Mouse (Mus musculus) gastrocnemius, postnatal 36 days (tissue): Measurements from ENCODE around the gene Gm10521. TPM values are rescaled to one million over a fixed set of nuclear protein-coding genes. Genes with fewer than 3 reads are reported as not detected.
"Not testable (repeated sequence)": the region's sequence is repeated elsewhere in the genome, so short reads cannot be mapped to it uniquely, and the experiment has no call there.

Experiments used
- DNase-seq, 2 experiments: peaks; one replicate each; pipeline ENCODE4 v3.0.0; 2022
- intact Hi-C: fragments of 180-260 bp; cut with DNase I; formaldehyde crosslinking; loops from one replicate; pipeline ENCODE4 v1.15.1; 2025
- long read RNA-seq, 2 experiments: library from polyadenylated mRNA; stranded (forward); transcript quantifications; one replicate each; pipeline ENCODE4 v2.0.0; 2021
- total RNA-seq, 2 experiments: library from RNA; stranded (reverse); gene quantifications; 2 replicates each; pipeline ENCODE4 v1.2.3; 2021

The Gm10521 gene
- not detected for total RNA-seq
- long read RNA-seq, experiment 1, result 0 reads
- long read RNA-seq, experiment 2, result 0 reads

DNA sequence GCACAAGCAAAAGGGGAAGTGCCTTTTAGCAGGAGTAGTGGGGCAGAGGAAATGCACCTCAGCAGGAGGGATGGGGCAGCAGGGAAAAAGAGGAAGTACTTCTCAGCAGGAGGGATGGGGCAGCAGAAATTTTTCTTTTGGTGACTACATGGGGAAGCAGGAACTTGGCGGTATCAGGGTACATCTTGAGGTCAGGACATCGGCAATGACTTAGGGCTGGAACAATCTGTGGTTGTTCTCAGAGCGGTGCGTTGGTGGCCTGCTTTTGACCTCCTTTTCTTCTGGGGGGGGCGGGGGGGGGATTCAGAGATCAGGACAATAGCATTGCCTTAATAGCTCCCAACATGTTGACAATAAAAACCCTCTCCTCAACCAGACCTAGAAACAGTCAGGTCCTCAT, at the start of gene Gm10521:
Gene Gm10521, plus strand, starts transcription at position 301 of the 400 bp plus-strand sequence.
- DNase-seq, intact Hi-C loops: not testable (repeated sequence)

DNA sequence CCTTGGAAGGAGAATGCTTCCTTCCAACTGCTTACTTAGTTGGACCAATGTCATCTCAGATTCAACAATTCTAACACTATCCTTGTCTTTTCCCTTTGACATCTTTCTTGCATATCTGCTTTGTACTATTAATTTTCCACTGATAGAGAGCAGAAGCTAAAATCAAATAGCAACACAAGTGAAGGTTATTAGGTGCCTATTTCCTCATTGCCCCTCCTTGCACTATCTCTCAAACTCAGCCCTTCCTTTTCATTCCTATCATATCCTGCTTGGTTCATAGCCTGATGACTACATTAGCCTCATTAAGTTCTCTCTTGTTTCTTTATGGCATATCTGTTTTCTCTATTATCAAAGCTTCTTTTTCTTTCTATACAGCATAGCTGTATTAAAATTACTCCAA, 47.3 kb upstream of the Gm10521 start:
- intact Hi-C loops, result no loop called here

DNA sequence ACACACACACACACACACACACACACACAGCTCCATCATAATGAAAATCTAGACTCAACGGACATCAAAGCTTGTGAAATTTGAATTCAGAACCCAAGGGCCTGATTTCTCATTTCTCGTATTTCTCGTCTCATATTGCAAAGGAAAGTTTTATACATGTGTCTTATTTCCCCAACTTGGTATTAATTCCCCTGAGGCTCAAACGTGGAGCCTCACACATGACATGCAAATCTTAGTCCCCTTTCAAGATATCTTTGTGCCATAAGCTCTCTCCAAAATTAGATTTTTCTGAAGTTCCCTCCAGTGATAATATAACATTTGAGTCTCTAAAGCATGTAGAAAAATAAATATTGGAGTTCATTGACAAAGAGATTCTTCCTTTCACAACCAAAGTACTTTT, 46.7 kb upstream of the Gm10521 start:
- no peak for DNase-seq
- intact Hi-C loops, result no loop called here

More for the DNA sequence above, 47.3 kb upstream of the Gm10521 start:
- DNase-seq, result no peak

DNA sequence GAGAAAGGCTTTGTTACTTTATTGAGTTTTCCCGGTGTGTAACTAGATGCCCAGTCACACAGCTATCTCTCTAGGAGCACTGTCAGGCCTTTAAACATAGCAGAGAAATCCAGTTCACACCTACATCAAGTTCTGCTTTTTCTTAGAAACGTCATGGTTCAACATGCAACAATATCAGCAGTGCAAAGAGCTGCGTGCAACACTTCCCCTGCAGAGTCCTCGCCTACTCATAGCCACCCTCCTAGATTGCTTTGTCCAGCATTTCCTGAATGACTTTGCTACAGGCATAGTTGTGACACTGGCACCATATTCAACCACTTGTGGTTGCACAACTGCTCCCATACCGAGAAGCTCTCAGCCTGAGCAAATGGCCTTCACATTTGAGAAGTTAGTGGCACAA, 46.0 kb upstream of the Gm10521 start:
- DNase-seq, result no peak

DNA sequence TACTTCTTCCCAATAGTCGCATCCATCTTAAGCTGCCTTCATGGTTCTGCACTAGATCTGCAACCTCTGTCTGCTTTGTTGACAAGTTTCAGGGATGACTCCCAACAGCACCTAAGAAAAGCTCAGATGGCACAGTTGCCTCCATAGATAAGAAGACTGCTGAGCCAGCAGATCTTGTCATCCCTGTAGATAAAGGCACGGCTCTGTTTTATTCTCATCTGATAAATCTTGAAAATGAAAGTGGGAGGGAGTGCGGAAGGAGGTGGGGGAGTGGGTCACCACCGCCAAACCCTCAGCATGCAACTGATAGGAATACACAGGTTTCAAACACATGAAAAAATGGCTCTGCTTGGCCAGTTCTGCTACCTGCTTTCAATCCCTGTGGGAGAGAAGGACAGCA, 30.0 kb upstream of the Gm10521 start:
- no peak for DNase-seq
- intact Hi-C loops, result no loop called here

More for the DNA sequence above, 46.0 kb upstream of the Gm10521 start:
- intact Hi-C loops, result no loop called here

DNA sequence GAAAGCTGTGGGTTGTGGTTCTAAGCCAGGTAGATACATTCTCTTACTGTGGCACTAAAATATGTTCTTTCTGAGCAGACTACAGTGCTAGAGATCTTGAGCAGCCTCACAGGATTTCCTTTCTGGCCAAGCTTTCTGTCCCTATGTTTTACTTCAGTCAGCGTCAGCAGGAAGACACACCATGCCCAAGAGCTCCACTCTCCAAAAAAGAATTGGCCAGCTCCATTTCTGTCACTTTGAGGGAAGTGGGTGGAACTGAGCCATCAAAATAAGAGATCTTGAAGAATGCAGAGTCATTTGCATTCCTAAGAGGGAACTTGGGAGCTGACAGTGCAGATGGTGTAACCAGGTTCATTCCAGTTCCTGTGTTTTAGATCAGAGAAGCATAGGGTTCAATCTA, 8.5 kb upstream of the Gm10521 start:
- DNase-seq, result no peak
- intact Hi-C loops, result no loop called here

DNA sequence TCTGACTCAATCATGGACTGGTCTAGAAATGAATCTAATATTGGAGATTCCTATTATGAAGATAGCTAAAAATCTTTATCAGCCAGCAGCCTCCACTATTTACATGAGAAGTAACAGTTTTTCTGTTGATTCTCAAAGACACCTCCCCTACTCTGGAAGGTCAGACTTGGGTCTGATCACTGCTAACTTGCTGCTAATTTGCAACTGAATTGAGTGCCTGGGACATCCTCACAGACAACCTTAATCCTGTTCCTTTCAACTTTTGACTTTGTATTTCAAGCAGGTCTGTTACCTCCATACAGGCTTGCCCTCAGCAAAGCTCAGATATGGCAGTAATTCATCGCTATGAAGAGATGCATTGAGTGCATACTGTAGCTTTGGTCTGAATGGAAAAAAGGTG, 8.5 kb downstream of the Gm10521 start:
- intact Hi-C loops, result no loop called here
- DNase-seq, result no peak

DNA sequence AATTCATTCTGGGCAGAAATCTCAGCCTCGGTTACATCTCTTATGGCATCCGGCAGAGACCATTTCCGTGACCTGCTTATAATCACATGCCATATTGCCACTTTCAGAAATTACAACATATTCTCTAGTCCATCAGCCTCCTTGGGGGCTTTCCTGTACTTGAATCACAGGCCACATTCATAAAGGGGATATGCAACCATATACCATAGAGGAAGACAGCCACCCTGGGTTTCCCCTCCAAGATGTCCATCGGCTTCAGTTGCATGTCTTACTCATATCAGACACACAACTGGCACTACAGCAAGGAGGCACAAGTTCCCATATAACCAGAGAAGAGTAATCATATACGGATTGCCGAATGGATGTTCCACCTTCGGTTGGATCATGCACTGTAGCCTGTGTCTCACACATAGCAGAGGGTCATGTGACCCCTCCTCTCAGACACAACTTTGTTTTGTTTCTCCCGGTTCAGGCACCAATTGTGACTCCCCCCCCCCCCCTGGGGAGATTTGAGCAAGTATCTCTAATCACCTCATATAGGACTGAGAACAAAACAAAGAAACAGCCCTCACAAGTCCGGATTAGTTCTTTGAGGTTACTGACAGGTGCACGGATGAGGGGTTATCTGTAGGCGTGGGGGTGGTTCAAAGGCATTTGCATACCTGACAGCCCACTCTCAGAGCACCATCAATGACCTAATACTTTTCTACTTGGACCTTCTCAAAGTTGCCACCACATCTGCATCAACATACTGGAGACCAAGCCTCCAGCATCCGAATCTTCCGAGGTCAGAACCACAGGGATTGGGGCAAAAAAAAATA, 20.4 kb downstream of the Gm10521 start:
- DNase-seq, result no peak
- intact Hi-C loops, result no loop called here

DNA sequence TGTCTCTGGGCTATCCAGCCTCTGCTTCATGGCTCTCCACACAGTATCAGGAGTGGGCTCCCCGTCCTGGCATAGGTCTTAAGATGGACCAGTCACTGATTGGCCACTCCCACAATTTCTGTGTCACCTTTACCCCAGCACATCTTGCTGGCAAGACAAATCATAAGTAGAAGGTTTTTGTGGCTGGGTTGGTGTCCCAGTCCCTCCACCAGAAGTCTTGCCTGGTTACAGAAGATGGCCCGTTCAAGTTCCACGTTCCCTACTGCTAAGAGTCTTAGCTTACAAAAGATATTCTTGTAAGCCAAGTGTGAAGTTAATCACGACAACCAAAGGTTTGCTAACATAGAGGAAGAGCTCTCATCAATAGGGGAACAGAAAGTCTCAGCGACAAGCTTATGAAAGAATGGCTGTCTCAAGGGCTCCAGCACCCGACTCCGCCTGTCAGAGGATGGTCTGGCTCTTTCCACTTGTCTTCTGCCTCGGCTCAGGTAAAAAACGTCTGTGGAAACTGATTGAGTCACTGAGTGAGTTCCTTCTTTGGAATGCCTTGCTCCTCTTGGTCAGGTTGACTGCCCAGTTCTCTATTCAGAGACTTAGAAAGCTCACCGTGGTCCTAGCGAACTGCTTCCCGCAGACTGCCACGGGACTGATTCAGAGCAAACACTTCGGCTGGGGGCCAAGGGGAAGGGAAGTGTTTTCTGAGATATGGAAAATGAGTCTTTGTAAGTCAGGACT, 22.0 kb downstream of the Gm10521 start, which contains the start of gene Slamf6:
Gene Slamf6, plus strand, starts transcription at position 211 of the 735 bp plus-strand sequence.
- DNase-seq, result no peak
- intact Hi-C loops, result no loop called here

DNA sequence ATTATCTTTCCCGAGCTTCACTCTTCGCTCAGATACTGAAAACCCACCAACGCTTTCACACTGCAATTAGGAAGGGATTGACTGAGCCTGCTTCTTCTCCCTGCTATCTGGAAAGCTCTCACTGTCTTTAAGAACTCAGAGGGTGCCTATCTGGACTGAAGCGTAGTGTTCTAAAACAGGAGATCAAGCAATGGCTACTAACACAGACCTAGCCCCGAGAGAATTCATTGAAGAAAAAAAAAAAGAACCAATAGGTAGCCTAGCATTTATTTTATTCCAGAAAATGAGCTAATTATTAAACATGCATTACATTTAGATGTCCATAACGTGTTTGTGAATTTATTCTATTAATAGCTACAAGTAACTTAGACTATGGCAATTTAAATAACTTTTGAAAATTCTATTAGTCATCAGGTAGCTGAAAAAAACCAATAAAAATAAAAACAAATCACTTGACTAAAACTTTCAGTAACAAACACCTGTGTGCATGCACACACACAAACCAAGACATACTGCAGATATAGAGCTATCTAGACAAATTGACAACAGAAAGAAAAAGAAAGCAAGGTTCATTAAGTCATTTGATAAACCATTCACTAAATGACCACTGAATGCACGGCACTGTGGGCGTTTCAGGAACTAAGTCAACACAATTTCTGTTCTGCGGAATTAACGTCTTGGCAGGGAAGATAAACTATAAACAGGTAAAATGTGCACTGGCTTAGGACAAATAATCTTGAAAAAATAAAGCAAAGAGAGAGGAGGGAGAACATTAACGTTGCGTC, 22.9 kb downstream of the Gm10521 start:
- intact Hi-C loops, result no loop called here
- DNase-seq, result no peak

DNA sequence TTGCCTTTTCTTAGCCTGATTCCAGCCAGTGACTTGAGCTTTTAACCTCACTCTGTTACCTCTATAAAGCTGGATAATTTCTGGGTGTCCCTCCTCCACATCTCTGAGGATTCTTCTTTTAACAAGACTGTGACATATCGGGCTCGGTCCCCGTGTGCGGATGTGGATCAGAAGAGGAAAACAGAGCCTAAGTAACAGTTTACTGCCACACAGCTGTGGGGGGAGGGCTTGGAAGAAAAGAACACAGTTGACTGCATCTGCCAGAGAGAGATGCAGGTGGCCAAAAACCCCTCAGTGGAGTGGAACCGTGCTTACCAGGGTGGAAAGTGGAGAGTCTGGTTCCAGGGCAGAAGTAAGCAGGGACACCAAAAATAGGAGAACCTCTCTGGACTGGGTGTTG, 23.7 kb downstream of the Gm10521 start:
- no peak for DNase-seq
- intact Hi-C loops, result no loop called here

DNA sequence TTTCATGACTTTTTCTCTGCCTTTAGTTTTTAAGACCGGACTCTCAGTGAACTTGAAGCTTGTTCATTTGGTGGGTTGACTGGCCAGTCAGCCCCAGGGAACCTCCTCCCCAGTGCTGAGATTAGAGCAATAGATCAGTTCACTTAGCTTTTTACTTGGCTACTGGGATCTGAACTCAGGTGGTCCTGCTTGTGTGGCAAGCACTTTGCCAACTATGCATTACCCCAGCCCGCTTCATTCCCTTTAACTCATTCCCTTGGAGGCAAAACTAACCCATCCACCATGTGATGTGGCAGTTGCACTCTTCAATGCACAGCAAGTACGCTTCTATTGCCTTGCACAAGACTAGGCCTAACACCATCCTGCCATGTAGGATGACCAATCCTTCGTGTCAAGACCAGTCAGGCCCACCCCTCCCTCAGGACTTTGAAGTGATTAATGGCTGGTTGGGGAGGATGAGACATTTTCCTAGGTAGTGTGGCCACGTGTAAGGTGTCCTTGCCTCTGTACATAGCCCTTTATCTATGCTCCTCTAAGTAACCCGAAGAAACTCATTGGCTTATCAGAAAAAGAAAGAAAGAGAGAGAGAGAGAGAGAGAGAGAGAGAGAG, 24.5 kb downstream of the Gm10521 start:
- DNase-seq, result no peak
- intact Hi-C loops, result no loop called here

DNA sequence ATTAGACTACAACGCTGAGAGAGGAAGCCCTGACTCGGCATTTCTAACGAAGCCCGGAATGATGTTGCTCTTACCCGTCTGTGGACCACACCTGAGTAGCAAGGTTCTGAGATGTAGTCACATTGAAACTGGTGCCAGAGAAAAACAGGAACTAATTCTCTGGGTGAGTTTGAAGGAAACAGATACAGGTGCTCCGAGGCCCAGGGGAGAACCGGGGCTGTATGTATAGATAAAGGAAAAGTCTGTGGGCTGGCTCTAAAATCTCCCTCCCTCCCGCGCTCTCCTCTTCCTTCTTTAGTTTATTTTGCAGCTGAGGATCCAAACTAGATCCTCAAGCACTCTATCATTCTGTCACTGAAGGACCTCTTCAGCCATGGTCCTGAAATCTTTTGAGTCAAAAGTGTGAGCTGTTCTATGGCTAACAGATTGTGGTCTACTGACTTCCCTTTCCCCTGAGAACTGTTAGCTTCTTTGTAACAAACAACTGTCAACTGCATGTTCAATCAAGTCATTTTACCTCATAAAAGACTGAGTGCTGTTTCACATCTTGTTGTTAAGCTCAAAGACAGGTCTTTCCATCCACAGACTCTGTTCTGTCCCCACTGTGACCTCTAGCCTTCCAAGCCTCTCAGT, 25.6 kb downstream of the Gm10521 start:
- DNase-seq, result no peak
- intact Hi-C loops, result no loop called here

DNA sequence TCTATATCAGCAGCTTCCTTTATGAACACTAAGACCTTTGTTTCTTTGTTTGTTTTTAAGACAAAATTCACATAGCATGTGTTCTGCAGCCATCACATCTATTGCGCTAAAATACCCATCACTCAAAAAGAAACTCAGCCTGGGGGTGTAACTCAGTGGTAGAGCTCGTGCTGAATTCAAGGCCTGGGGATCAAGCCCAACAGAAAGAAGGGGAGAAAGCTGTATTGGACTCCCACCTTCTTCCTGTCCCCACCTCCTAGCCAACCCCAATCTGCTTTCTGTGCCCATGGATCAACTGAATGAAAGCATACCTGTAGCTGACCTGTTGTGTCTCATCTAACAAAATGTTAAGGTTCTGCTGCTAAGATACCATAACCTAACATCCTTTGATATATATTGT, 26.2 kb downstream of the Gm10521 start:
- DNase-seq, result no peak
- intact Hi-C loops, result no loop called here

DNA sequence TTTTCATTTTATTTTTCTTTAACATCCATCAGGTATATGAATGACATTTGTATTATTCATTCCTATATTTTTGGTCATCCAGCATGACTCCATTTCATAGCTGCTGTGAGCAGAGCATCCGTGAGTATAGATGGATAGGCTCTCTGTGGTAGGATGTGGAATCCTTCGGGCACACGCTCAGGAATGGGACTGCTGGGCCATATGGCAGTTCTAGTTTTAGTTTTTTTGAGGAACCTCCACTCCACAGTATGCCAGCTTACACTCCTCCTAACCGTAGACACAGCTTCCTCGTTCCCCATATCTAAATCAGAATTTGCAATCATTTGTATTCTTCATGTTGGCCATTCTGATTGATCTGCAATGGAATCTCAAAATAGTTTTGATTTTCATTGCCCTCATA, 27.4 kb downstream of the Gm10521 start:
- DNase-seq, result no peak
- intact Hi-C loops, result no loop called here

DNA sequence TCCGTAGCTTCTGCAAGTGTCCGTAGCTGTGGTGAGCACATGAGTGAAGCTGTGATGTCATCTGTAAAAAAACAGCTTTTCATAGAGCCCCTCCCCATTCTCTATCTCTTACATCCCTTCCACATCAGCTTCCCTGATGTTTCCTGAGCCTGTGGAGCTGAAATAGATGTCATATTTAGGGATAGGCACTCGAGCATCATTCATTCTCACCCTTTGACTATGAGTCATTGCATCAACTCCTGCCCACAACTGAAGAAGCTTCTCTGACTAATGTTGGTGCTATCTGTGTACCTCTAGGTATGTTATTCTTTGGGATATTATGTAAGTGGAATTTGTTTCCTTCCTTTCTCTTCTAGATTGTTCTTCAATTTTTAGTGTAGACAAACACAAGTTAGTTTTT, 29.4 kb downstream of the Gm10521 start:
- intact Hi-C loops, result no loop called here
- no peak for DNase-seq

DNA sequence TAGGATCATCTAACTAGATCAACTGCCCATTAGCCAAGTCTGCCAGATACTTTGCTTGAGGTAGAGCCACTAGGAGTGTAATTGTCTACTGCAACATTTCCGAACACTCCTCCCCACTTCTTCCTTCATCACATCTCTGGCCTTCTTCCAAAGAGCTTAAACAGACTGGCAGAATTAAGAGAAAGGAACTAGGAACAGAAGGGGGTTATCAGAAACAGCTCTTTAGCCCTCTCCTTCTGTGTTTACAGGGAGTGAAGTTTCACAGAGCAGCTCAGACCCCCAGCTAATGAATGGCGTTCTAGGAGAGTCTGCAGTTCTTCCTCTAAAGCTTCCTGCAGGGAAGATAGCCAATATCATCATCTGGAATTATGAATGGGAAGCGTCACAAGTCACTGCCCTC, 38.4 kb downstream of the Gm10521 start:
- no peak for DNase-seq
- intact Hi-C loops, result no loop called here

DNA sequence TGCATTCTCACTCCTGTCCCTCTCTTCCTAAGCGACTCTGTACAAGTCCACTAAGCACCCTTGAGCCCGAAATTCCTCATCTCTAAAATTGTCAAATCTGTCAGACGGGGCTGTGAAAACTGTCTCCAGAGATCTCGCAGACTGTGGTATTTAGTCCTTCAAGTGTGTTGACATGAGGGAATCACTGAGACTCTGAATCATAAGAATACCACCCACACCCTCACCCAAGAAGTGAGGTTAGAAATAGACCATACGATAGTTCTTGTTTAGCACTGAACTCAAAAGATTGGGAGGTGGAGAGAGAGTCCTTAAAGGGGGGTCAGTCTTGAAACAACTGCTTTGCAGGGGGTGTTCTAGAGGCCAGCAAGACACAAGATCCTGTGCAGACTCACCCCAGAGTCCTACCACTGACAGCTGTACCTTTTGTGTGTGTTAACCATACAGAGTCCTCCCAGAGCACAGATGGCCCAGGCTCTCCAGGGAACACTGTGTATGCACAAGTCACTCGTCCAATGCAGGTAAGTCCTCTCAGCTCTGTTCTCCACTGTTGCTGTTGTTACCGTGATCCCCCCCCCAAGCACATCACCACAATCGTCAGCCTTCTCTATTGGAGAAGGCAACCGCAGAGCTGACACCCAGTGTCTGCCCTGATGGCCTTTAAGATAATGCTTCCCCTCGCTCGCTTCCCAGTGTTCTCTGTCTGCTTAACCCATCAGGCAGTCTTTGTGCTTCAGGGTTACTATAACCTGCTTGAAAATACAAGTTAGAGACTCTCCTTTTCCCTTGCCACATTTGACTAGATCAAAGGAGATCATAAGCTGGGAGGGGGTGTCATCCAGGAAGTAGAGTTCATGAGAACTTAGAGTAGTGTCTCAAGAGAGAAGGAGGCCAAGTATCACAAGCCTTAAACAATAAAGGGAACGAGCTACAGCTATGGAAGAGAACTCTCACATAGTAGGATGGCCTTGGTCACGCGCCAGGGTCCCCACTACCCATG, 43.8 kb downstream of the Gm10521 start:
- DNase-seq, result no peak
- intact Hi-C loops, result no loop called here

DNA sequence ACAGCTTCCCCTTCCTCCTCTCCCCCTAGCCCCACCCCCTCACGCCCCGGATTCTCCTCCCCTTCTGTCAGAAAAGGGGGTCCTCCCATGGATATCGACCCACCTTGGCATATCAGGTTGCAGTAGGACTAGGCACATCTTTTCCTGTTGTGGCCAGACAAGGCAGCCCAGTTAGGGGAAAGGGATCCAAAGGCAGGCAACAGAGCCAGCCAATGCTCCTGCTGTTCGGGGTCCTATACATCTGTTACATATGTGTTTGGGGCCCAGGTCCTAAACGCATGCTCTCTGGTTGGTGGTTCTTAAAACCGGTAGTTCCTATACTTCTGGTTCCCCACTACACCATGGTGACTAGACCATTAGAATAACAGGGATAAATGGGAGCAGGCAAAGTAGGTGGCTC, 45.2 kb downstream of the Gm10521 start:
- intact Hi-C loops, result no loop called here
- no peak for DNase-seq
